Comparison of ENCODE assay signal across 13 mouse cellular contexts in the genomic region with DNA sequence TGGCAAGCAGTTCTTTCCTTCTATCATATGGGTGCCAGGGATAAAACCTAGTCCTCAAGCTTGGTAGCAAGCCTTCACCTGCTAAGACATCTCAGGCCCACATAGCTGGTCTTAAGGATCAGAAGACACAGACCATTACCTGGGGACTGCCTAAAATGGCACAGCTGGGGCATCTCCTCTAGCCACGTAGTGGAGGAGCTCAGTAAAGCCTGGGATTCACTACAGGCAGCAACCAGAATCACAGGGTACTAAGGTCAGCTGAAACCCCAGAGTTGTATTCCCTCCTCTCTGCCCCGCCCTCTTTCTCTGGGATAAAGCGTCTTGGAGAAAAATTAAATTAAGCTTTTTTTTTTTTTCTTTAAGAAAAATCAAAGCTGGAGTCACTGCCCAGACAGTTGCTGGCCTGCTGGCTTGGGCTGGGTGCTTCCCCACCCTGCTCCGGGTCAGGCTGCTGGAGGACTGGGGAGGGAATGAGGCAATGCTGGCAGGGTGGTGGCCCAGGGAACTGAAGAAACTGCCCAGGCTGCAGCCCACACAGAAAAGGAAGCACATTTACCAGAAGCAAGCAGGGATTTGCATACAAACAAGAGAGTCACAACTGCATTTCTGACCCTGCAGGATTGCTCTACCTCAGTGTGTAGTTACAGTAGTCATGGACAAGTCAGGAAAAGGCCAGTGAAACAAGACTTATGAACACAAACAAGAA. TPM values are rescaled to one million over a fixed set of nuclear protein-coding genes. Genes with fewer than 3 reads are reported as not detected.
DNase-seq lines count a peak whose midpoint lies in the region; ATAC-seq lines count a peak whose summit lies in the region.
"Had no signal": no experiment of that assay in that cellular context is flagged by ENCODE, and none has a peak within 500 bp of the region (broad histone marks: within the 10 kb centered on the region; RNA-seq: fewer than 3 reads in every experiment).

No protein-coding gene starts in this region.

- DNase-seq in heart, adult 9 months (ENCODE audit: low spot score in 2 of 2) = peak; percentile 55 to 65
- no peak for DNase-seq in heart, adult 8-10 months (ENCODE audit: low spot score)
- peak; percentile 75 for DNase-seq in adipocyte (ENCODE audit: low spot score)
- DNase-seq in heart, postnatal 25 days (ENCODE audit: low spot score) = peak; percentile 69
- peak; percentile 68 to 81 for DNase-seq in lung, postnatal 4 days
- DNase-seq in kidney, adult 8-10 months = no peak
- DNase-seq in embryo, embryonic 9.5 days (ENCODE audit: extremely low spot score) = no peak
- DNase-seq: cerebellum, postnatal 14 days had no signal

- H3K9ac ChIP-seq in hindbrain, embryonic 12.5 days = no peak overlapping the region

- H3K4me1 ChIP-seq in hindbrain, embryonic 12.5 days = no peaks in the 10 kb centered on the region

- intact Hi-C loops in heart, postnatal 25 days (cut with DNase I) = no loop called here

- H3K27me3 ChIP-seq in hindbrain, embryonic 12.5 days = no peaks in the 10 kb centered on the region

- no peak for ATAC-seq in hindbrain, embryonic 12.5 days (ENCODE audit: low FRiP score)
- ATAC-seq: CD4-positive, CD25-positive, alpha-beta regulatory T cell, adult 4 months; forebrain, embryonic 14.5 days; hindbrain, postnatal 0 days had no signal

- 57% methylated on average over 4 of the region's 4 CpGs for WGBS in hindbrain, embryonic 12.5 days

- no peak overlapping the region for H3K27ac ChIP-seq in hindbrain, embryonic 12.5 days
- H3K27ac ChIP-seq: hindbrain, postnatal 0 days; left cerebral cortex, adult 2 months had no signal

- H3K4me3 ChIP-seq in hindbrain, embryonic 12.5 days = no peak overlapping the region
- H3K4me3 ChIP-seq: left cerebral cortex, adult 2 months had no signal

- no peaks in the 10 kb centered on the region for H3K9me3 ChIP-seq in hindbrain, embryonic 12.5 days (replicated peaks)

- H3K36me3 ChIP-seq in hindbrain, embryonic 12.5 days = no peaks in the 10 kb centered on the region

- H3K4me2 ChIP-seq in hindbrain, embryonic 12.5 days (replicated peaks) = no peak overlapping the region

RNA-seq across cellular contexts. Expression of a gene that starts 24.6 kb away (rescaled TPM):
- total RNA-seq in heart, adult 8-10 months (2022) = 1 to 10 TPM; 5.0 to 7.7 (median 6.1) TPM
- 1 to 10 TPM; 8.1 to 9.1 TPM for total RNA-seq in heart, postnatal 25 days (2021)
- polyA plus RNA-seq in hindbrain, embryonic 12.5 days (2016; fragmentation: Nextera tagmentation; extraction: Ambion mirVana) = 19.0 and 21.8 TPM in 2 replicates

RNA-seq across cellular contexts. Expression of a gene that starts 24.7 kb away (rescaled TPM):
- 10 to 100 TPM; 42.9 to 57.8 (median 53.9) TPM for total RNA-seq in heart, adult 8-10 months (2022)
- total RNA-seq in heart, postnatal 25 days (2021) = 10 to 100 TPM; 51.3 to 52.0 TPM
- polyA plus RNA-seq in hindbrain, embryonic 12.5 days (2016; fragmentation: Nextera tagmentation; extraction: Ambion mirVana) = 91.1 and 95.7 TPM in 2 replicates

Comparison
In these comparisons a context has a peak if more than half of its experiments do, and no peak if none do; other contexts are left out.
1. DNase-seq: peak in heart, adult 9 months (2 of 2), adipocyte (single experiment), heart, postnatal 25 days (single experiment) and lung, postnatal 4 days (2 of 2); none in heart, adult 8-10 months (single experiment), kidney, adult 8-10 months (0 of 2) and embryo, embryonic 9.5 days (single experiment).